Mouse (Mus musculus): ENCODE results near the gene Tril. TPM values are rescaled to one million over a fixed set of nuclear protein-coding genes. Genes with fewer than 3 reads are reported as not detected.
A peak's percentile ranks its signal among the peaks of the same experiment; 100 is the strongest.

Gene Tril
- polyA plus RNA-seq, 1 experiment from 2014 or later: 17.0 TPM

GRCm38 (mm10) chr6:53825213-53825612, 4.6 kb upstream of the Tril start:
- Histone ChIP-seq H3K4me1 (replicated peaks; ENCODE audit: control insufficient read depth, insufficient read depth, low read length) (peaks cover under 1% of the 10 kb centered on the region; the same call in 1 of the 2 replicates), H3K9ac (ENCODE audit: low read depth, low read length) (no peak overlapping the region), H3K4me2 (replicated peaks; ENCODE audit: low read depth, low read length) (no peak overlapping the region), H3K27ac (ENCODE audit: low read depth, low read length) (no peak overlapping the region), H3K36me3 (ENCODE audit: control insufficient read depth, insufficient read depth, low read length) (no peaks in the 10 kb centered on the region), H3K9me3 (ENCODE audit: control insufficient read depth, low read length) (no peaks in the 10 kb centered on the region), H3K4me3 (ENCODE audit: low read depth, low read length) (no peak overlapping the region), H3K27me3 (ENCODE audit: control insufficient read depth, insufficient read depth, low read length) (peaks cover 6% of the 10 kb centered on the region)
- WGBS: 80% methylated on average over 4 of the region's 4 CpGs
- ATAC-seq (ENCODE audit: low FRiP score) (no peak), DNase-seq (ENCODE audit: low spot score) (no peak)

- Histone ChIP-seq H3K4me1 (replicated peaks; ENCODE audit: control insufficient read depth, insufficient read depth, low read length) (peaks cover 18% of the 10 kb centered on the region), H3K27me3 (ENCODE audit: control insufficient read depth, insufficient read depth, low read length) (peaks cover 36% of the 10 kb centered on the region), H3K4me2 (replicated peaks; ENCODE audit: low read depth, low read length) (peak overlapping the region; percentile 76), H3K4me3 (ENCODE audit: low read depth, low read length) (peak overlapping the region; percentile 56), H3K27ac (ENCODE audit: low read depth, low read length) (0 out of 2 replicates have a peak overlapping the region, but pooled peaks have one; percentile 14), H3K9ac (ENCODE audit: low read depth, low read length) (peak overlapping the region; percentile 73), H3K9me3 (ENCODE audit: control insufficient read depth, low read length) (no peaks in the 10 kb centered on the region), H3K36me3 (ENCODE audit: control insufficient read depth, insufficient read depth, low read length) (no peaks in the 10 kb centered on the region)
- ATAC-seq (ENCODE audit: low FRiP score) (no peak; the same call in 1 of the 2 replicates), DNase-seq (ENCODE audit: low spot score) (peak; percentile 58)
- under 1% methylated on average over 18 of the region's 18 CpGs for WGBS
These were observed 441 bp upstream of the Tril start for GRCm38 (mm10) chr6:53821041-53821501.

GRCm38 (mm10) chr6:53819761-53820485, 707 bp downstream of the Tril start:
- peak; percentile 70 for DNase-seq (ENCODE audit: low spot score)
- Histone ChIP-seq H3K9me3 (ENCODE audit: control insufficient read depth, low read length) (no peaks in the 10 kb centered on the region), H3K27ac (ENCODE audit: low read depth, low read length) (peak overlapping the region; percentile 68), H3K9ac (ENCODE audit: low read depth, low read length) (peak overlapping the region; percentile 73), H3K36me3 (ENCODE audit: control insufficient read depth, insufficient read depth, low read length) (no peaks in the 10 kb centered on the region), H3K4me1 (replicated peaks; ENCODE audit: control insufficient read depth, insufficient read depth, low read length) (peaks cover 18% of the 10 kb centered on the region), H3K4me3 (ENCODE audit: low read depth, low read length) (peak overlapping the region; percentile 56), H3K27me3 (ENCODE audit: control insufficient read depth, insufficient read depth, low read length) (peaks cover 36% of the 10 kb centered on the region), H3K4me2 (replicated peaks; ENCODE audit: low read depth, low read length) (peak overlapping the region; percentile 76)
- ATAC-seq (ENCODE audit: low FRiP score): 0 out of 2 replicates have a peak, but pooled peaks have one; percentile 30
- WGBS: 1% methylated on average over 51 of the region's 64 CpGs

GRCm38 (mm10) chr6:53818732-53819661, 1.6 kb downstream of the Tril start:
- WGBS: 6% methylated on average over 52 of the region's 52 CpGs
- peaks cover 18% of the 10 kb centered on the region for H3K4me1 ChIP-seq (replicated peaks; ENCODE audit: control insufficient read depth, insufficient read depth, low read length)
- H3K9ac ChIP-seq (ENCODE audit: low read depth, low read length): peak overlapping the region; percentile 73
- H3K27me3 ChIP-seq (ENCODE audit: control insufficient read depth, insufficient read depth, low read length): peaks cover 36% of the 10 kb centered on the region
- DNase-seq (ENCODE audit: low spot score) (peak; percentile 72), ATAC-seq (ENCODE audit: low FRiP score) (peak; percentile 52)
- peak overlapping the region; percentile 76 for H3K4me2 ChIP-seq (replicated peaks; ENCODE audit: low read depth, low read length)
- no peak overlapping the region for H3K27ac ChIP-seq (ENCODE audit: low read depth, low read length)
- no peaks in the 10 kb centered on the region for H3K36me3 ChIP-seq (ENCODE audit: control insufficient read depth, insufficient read depth, low read length)
- no peaks in the 10 kb centered on the region for H3K9me3 ChIP-seq (ENCODE audit: control insufficient read depth, low read length)
- H3K4me3 ChIP-seq (ENCODE audit: low read depth, low read length): peak overlapping the region; percentile 56

GRCm38 (mm10) chr6:53818264-53818731, 2.3 kb downstream of the Tril start:
- H3K9me3 ChIP-seq (ENCODE audit: control insufficient read depth, low read length): no peaks in the 10 kb centered on the region
- H3K36me3 ChIP-seq (ENCODE audit: control insufficient read depth, insufficient read depth, low read length): no peaks in the 10 kb centered on the region
- ATAC-seq (ENCODE audit: low FRiP score): peak; percentile 68
- peak overlapping the region; percentile 56 for H3K4me3 ChIP-seq (ENCODE audit: low read depth, low read length)
- WGBS: 2% methylated on average over 40 of the region's 42 CpGs
- peak overlapping the region; percentile 73; the same call in 1 of the 2 replicates for H3K9ac ChIP-seq (ENCODE audit: low read depth, low read length)
- peaks cover 18% of the 10 kb centered on the region for H3K4me1 ChIP-seq (replicated peaks; ENCODE audit: control insufficient read depth, insufficient read depth, low read length)
- peaks cover 36% of the 10 kb centered on the region for H3K27me3 ChIP-seq (ENCODE audit: control insufficient read depth, insufficient read depth, low read length)
- H3K27ac ChIP-seq (ENCODE audit: low read depth, low read length): no peak overlapping the region
- DNase-seq (ENCODE audit: low spot score): peak; percentile 79
- H3K4me2 ChIP-seq (replicated peaks; ENCODE audit: low read depth, low read length): peak overlapping the region; percentile 76

GRCm38 (mm10) chr6:53817763-53818174, 2.9 kb downstream of the Tril start:
- H3K4me1 ChIP-seq (replicated peaks; ENCODE audit: control insufficient read depth, insufficient read depth, low read length): peaks cover 18% of the 10 kb centered on the region
- WGBS: 16% methylated on average over 33 of the region's 33 CpGs
- no peak overlapping the region for H3K27ac ChIP-seq (ENCODE audit: low read depth, low read length)
- no peaks in the 10 kb centered on the region for H3K36me3 ChIP-seq (ENCODE audit: control insufficient read depth, insufficient read depth, low read length)
- peaks cover 36% of the 10 kb centered on the region for H3K27me3 ChIP-seq (ENCODE audit: control insufficient read depth, insufficient read depth, low read length)
- H3K4me3 ChIP-seq (ENCODE audit: low read depth, low read length): peak overlapping the region; percentile 56
- H3K4me2 ChIP-seq (replicated peaks; ENCODE audit: low read depth, low read length): peak overlapping the region; percentile 76
- H3K9ac ChIP-seq (ENCODE audit: low read depth, low read length): peak overlapping the region; percentile 73; the same call in 1 of the 2 replicates
- ATAC-seq (ENCODE audit: low FRiP score) (no peak; the same call in 1 of the 2 replicates), DNase-seq (ENCODE audit: low spot score) (peak; percentile 42)
- no peaks in the 10 kb centered on the region for H3K9me3 ChIP-seq (ENCODE audit: control insufficient read depth, low read length)

- Histone ChIP-seq H3K9ac (ENCODE audit: low read depth, low read length) (no peak overlapping the region), H3K9me3 (ENCODE audit: control insufficient read depth, low read length) (no peaks in the 10 kb centered on the region), H3K4me3 (ENCODE audit: low read depth, low read length) (no peak overlapping the region), H3K36me3 (ENCODE audit: control insufficient read depth, insufficient read depth, low read length) (no peaks in the 10 kb centered on the region), H3K27ac (ENCODE audit: low read depth, low read length) (no peak overlapping the region), H3K4me1 (replicated peaks; ENCODE audit: control insufficient read depth, insufficient read depth, low read length) (peaks cover 18% of the 10 kb centered on the region), H3K27me3 (ENCODE audit: control insufficient read depth, insufficient read depth, low read length) (peaks cover 32% of the 10 kb centered on the region), H3K4me2 (replicated peaks; ENCODE audit: low read depth, low read length) (no peak overlapping the region)
- DNase-seq (ENCODE audit: low spot score): no peak
- 81% methylated on average over 8 of the region's 8 CpGs for WGBS
- no peak for ATAC-seq (ENCODE audit: low FRiP score)
These were observed 4.0 kb downstream of the Tril start for GRCm38 (mm10) chr6:53816661-53817060.

GRCm38 (mm10) chr6:53815691-53816090, 4.9 kb downstream of the Tril start:
- WGBS: 76% methylated on average over 7 of the region's 7 CpGs
- Histone ChIP-seq H3K4me2 (replicated peaks; ENCODE audit: low read depth, low read length) (no peak overlapping the region), H3K4me3 (ENCODE audit: low read depth, low read length) (no peak overlapping the region), H3K36me3 (ENCODE audit: control insufficient read depth, insufficient read depth, low read length) (no peaks in the 10 kb centered on the region), H3K9me3 (ENCODE audit: control insufficient read depth, low read length) (no peaks in the 10 kb centered on the region), H3K27ac (ENCODE audit: low read depth, low read length) (no peak overlapping the region), H3K4me1 (replicated peaks; ENCODE audit: control insufficient read depth, insufficient read depth, low read length) (peaks cover 18% of the 10 kb centered on the region), H3K27me3 (ENCODE audit: control insufficient read depth, insufficient read depth, low read length) (peaks cover 32% of the 10 kb centered on the region), H3K9ac (ENCODE audit: low read depth, low read length) (no peak overlapping the region)
- ATAC-seq (ENCODE audit: low FRiP score) (no peak), DNase-seq (ENCODE audit: low spot score) (no peak)
